Mouse (Mus musculus): ENCODE measurements around the gene Gnptab.
"Not testable (repeated sequence)": the region's sequence is repeated elsewhere in the genome, so short reads cannot be mapped to it uniquely, and the experiment has no call there.

Gnptab gene

DNA sequence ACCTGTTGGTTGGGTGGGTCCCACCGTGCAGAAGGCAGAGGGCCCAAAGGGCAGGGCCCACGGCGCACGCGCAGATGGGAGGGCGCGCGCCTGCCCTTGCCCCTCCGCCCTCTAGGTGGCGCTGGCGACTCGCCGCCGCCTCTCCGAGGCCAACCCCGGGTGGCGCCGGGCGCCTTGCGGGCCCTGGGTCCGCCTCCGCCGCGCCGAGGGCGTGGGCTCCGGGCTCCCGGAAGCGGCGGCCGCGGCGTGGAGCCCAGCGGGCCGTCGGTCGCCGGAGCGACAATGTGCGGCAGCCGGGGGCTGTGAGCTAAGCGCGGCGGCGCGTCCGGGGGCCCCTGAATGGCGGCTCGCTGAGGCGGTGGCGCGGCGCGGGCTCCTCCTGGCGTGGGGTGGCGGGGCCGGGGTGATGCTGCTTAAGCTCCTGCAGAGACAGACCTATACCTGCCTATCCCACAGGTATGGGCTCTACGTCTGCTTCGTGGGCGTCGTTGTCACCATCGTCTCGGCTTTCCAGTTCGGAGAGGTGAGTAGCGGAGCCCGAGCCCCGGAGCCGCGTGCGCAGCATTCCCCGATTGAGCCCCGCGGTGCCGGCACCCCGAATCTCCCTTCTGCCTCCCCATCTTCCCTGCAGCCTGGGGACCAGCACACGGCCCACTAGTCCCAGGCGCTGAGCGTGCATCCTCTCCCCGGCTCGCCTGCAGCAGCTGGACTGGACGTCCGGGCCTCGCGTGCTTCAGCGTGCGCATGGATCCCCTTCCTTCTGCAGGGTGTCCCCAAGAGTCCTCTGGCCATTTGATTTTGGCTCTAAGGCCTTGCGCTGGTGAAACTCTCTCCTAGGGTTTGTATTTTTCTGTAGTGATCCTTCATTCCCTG, at the start of gene Gnptab, which contains the start of gene Dram1:
Gnptab (plus strand) TSS at position 120 of the 873 bp plus-strand sequence.
Dram1 (minus strand) TSS at position 68 of the 873 bp plus-strand sequence.
- DNase-seq = peak; percentile 89

DNA sequence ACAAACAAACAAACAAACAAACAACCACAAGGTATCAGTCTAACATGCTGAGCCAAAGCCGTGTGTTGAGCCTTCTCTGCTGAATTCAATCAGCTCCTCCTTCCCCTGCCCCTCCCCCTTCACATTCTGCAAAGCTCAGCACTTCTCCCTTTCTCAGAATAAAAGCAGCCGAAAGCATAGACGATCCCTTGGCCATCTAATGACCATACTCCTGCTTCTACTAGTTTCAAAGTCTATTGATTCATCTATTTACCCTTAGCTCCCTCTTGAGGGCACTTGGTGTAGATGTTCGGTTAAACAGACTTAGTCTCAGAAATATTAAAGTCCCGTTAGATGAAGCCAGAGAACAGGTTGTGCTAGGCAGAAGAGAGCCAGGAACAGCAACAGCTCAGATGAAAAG, 48.2 kb upstream of the Gnptab start:
- DNase-seq = peak; percentile 34

DNA sequence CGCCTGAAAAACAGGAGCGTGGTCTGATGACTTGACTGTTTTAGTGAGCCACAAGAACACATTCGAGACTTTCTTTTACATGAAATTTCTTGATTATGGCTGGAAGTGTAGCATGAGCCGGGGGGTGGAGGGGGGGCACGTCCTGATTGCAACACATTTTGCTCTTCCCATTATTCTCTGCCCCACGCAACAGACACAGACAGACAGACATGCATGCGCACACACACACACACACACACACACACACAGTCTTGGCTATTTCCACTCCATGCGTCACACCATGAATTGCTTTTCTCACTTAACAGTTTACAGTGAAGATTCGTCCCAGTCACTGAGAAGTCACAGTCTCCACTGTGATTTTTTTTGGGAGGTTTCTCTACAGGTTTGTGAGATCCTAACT, 38.3 kb upstream of the Gnptab start:
- DNase-seq = no peak

DNA sequence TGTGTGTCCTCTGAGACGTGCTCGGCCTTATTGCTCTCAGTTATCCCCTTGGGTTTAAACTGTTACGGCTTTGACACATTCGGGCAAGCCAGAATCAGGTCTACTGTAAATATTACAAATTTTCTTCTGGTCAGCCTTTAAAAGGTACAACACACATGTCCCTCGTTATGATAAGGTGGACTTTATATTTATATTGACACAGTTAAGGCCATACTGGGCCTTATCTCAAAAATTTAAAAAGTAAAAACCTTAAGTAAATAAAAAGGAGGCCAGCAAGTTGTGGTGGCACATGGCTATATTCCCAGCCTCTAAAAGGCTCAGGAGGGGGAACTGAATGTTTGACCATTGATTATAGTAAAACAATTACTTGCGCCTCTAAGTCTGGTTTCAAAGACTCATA, 37.6 kb upstream of the Gnptab start:
- DNase-seq = no peak

DNA sequence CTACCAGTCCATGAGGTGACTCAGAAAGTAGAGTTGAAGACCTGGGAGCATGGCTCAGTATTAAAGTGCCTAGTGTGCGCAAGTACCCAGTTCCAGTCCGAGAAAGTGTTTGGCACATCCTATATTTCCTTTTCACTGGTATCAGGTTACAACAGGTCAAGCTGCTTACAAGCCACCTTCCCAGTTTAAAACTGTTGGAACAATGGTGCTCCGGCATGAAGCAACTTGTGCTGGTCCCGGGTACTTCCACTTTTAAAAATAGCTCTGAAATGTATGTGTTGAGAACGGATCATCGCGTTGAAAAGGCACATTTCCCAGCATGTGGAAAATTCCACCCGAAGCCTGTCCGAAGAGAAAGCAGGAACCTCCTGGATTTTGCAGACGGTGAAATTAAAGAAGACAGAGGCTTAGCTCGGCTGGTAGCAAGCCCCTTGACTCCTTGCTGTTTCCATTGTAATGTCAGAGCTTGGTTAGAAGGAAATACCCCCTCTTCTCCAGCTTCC, 33.0 kb upstream of the Gnptab start:
- no peak for DNase-seq

DNA sequence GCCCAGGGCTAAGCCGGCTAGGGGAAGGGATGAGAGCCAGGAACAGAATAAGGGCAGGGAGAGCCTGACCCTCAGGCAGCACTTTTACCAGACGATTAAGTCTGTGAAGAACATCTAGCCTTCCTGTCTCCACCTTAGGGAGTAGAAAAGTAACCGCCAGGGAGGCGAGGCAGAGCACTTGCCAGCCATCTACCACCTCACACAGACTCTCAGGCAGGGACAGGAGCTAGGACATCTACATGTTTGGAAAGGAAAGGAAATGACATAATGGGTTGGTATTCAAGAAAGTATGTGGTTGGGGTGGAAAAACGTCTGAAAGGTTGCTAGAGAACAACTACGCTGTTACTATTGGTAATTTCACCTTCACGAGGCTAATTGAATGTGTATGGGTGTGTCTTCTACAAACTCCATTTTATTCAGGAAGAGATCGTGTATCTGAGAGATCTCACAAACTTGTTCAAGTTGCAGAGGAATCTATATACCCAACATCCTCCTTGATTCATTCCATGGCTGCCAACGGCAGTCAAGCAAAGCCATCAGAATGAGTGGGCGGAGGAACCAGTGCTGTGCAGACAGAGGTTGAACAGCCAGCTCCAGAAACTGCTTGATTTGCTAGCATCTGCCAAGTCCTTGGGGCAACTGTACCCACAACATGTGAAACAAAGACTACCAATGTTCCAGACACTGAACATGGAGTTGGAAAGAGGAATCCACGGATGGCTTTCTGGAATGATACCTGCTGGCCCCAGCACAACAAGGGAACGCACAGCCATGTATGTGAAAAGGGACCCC, 32.3 kb upstream of the Gnptab start:
- no peak for DNase-seq

DNA sequence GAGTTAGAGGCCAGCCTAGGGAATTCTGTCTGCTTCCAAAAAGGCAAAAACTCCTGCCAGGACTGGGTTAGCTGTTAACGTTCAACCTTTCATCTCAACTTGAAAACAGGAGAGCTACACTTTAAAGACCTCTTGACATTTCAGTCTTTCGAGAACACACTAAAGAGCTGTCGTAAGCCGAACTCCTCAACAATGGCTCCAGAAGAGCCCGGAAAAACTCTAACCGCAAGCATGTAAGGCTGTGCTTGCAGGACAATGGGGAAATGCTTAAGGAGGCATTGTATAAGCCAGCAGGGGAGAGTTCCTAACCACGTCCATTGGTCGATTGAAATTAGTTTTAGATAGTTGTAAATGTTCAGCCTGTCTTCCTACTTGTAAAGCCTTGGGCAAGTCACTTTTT, 29.1 kb upstream of the Gnptab start:
- DNase-seq = no peak

DNA sequence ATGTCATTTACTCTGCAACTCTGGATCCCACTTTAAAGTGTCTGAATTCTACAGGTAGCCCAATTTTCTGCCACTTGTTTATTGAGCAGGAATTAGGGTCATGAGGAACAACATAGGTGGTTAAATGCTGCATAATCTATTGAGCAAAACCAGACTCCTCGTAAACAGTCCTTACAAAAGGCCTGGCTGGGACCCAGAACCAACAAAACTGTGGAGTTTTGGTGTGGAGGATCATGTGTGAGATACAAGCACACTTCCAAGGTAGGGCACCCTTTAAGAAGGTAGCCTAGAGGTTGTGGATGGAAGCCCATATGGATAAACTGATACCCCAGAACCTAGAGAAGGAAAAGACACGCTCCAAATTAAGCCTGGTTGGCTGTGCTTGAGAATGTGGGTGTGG, 28.2 kb upstream of the Gnptab start:
- no peak for DNase-seq

DNA sequence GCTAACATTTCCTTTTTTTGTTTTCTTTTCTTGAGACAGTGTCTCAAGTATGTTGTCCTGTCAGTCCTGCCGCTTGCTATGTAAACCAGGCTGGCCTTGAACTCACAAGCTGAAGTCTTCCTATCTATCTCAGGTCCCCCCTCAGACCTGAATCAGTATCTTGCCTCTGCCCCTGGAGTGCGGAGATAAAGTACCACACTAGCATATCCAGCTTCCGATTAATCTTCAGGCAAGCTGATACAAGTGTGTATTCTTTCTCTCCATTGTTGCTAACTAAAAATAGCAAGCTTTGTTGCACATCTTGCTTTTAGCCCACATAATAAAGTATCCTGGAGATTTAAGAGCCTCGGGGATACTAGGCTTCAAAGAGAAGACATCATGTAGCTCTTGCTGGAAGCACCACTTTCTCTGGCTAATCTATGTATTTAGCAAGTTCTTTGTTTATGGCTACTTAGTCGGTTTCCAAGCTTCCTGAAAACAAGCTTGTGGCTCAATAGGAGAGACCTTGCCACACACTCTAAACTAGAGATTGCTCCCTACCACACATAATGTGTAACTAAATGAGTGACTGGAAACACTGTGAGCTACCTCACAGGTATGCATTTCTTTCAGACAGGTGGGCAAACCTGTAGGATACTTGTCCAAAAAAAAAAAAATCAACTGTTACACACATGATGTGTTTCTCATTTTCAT, 27.4 kb upstream of the Gnptab start:
- no peak for DNase-seq

DNA sequence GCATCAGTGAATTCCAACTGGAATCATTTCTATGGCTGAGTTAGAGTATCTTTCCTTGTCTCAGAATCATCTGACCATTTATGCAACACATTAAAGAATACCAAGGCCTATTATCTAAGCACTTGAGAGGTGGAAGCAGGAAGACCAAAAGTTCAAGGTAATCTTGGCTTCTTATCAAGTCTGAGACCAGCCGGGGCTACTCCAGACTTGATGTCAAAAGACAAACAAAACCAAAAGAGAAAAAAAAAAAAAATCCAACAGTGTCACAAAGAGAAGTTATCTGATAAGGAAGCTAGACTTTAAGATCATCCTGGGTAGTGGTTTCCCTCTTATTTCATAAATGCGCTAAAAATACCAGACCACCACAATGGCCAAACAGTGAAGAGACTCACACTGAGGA, 26.4 kb upstream of the Gnptab start:
- DNase-seq = no peak

DNA sequence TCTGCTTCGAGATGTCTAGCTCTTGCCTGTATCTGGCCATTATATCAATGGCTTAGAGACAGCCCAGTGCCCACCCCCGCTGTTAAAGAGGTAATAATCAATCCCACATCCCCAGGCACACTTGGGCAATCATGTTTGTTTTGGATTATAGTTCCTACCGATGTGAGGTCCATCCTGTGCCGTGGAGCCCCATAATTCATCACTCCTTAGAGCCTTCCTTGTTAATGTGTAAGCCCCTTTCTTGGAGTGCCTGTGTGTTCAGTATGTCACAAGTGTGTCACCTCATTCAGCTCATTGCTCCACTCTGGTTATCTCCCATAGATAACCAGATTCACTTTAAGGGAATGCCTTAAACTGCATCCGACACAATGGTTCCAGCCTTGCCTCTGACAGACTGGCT, 24.3 kb upstream of the Gnptab start:
- no peak for DNase-seq

DNA sequence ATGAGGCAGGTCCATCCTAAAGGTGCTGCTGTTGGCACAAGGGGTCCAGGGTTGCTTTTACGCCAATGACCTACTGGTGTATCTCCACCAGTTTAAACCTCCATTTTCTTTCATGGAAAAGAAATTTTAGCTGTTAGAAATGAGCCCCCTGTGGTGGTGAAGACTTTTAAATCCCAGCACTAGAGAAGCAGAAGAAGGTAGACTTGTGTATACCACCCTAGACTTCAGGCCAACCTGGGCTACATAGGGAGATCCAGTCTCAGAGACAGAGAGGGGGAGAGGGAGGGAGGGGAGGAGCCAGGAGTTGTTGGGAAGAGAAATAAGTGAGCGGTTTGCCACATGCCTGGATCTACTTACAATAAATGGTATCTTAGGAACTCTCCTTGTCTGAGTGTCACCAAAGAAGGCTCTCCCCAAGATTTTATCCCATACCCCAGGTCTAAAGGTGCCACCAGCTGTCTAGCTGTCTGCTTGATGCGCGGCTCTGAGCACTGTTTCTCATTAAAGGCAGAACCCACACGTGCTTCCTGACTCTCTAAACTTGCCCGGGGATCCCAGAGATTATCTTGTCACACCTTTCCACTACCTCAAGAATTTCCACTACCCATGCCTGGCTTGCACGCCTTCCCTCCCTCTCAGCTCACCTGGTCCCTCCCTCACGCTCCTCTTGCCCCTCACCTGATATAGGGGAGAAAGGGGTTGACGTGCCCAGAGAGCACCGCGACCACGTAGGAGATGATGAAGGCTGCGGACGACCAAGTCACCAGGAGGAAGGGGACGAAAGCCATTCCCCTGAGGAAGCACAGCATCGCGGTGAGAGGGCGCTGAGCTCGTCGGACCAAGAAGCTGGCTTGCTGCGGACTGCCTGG, 22.6 kb upstream of the Gnptab start:
- DNase-seq = no peak

DNA sequence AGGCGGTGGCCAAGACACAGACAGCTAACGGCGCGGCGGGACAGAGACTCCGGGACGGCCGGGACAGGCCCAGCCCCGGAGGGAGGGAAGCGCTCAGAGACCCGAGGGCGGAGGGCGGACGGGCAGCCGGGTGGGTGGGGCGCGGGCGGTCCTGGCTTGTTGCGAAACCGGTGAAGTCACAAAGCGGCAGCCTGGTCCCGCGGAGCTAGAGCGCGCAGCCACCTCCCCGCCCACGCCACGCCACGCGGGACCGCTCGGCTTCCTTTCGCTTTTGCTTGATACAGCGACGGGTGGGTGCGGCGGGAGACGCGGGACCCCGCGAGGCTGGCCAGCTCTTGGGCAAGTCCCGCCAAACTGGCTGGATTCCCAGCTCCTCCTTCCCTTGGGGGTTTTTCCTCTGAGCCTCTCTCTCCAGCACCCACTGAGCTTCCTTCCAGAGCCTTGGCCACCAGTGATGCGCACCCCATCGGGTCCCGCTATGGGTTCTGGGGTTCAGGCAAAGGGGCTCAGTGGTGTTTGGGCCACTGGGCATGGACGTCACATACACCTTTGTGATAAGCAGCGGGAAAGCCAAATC, 21.9 kb upstream of the Gnptab start:
- peak; percentile 84 for DNase-seq

DNA sequence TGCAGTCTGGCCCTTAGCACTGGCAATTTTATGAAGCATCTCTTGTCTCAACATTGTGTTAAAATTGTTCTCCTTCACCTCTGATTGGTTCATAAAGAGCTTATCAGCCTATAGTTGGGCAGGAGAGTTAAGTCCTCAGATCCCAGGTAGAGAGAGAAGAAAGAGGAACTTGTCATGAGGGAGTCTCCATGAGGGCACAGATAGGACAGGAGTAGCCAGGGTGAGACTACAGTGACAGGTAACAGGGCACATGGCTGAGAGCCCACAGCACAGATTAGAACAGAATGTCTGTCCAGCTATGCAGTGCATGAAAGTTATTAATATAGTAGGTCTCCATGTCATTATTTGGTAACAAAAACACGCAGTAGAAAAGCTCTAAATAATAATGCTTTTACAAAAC, 16.7 kb upstream of the Gnptab start:
- DNase-seq = no peak

DNA sequence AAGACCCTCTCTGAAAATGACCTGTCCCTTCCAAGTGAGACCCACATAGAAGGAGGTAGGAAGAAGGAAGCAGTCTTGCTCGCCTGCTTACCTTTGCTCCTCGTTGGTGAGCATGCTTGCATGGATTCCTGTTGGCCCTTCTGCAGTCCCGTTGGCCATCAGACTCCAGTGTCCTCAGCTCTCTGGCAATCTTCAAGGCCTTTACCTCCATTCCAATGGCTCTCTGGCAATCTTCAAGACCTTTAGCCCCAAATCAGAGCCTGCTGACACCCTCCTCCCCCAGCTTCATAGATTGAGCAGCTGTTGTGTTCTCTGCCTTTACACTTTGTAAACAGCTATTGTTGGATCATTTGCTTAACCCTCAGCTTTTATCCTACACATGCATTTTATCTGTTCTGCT, 14.7 kb upstream of the Gnptab start:
- no peak for DNase-seq

DNA sequence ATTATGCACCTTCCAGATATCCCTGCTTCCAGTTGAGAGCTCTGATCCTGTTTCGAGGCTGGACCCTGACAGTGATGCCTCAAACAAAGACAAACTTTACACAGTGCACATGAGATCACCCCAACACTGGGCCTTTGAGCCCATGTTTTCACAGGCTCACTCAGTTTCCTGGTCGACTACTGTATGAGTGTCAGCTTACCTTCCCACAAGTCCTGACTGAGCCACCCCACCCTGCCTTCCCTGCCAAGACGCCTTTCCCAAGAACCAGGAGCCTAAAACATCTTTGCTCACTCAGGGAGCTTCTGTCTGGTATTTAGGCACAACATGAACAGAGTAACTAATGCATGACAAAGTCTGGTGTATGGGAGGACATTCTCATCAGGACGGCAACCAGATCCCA, 9.7 kb upstream of the Gnptab start:
- no peak for DNase-seq

DNA sequence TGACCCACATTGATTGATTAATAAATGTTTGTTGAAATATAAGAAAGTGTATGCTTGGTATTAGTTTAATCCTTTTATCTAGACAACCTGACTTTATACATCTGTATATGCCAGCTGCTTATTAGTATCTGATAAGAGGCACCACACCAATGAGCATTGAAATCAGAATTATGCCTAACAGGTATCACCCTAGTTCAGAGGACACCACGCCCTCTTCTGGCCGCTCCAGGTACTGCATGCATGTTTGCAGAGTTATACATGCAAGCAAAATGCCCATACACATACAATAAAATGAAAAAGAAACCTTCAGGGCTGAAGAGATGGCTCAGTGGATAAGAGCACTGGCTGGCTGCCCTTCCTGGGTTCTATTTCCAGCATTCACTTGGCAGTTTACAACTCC, 7.1 kb upstream of the Gnptab start:
- peak; percentile 47 for DNase-seq

DNA sequence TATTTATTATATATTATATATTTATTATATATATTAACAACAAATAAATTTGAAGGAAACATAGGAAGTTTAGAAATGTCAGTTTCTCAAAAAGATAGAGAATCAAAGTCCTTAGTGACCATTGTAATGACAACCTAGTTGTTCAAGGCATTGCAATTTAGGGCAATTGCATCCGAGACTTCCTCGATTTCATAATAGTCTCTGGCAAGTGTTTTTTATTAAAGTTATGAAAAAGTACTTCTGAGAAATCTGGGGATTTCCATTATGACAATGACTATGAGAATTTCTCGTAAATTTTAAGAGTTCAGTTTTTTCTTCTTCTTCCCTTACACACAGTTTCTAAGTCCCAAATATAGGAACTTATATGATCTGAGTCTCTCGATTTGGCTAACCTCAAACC, 6.5 kb upstream of the Gnptab start:
- no peak for DNase-seq

DNA sequence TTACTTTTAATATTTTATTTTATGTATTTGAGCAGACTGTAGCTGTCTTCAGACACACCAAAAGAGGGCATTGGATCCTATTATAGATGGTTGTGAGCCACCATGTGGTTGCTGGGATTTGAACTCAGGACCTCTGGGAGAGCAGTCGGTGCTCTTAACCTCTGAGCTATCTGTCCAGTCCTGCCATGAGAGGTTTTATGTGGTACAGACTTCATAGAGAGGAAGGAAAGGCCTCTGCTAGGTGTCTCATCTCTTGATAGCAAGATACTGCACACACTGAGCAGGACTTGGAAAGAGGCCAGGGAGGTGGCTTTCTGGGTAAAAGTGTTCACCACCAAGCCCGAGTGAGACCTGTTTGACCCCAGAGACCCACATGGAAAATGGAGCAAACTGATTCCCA, 6.0 kb upstream of the Gnptab start:
- not testable (repeated sequence) for DNase-seq

DNA sequence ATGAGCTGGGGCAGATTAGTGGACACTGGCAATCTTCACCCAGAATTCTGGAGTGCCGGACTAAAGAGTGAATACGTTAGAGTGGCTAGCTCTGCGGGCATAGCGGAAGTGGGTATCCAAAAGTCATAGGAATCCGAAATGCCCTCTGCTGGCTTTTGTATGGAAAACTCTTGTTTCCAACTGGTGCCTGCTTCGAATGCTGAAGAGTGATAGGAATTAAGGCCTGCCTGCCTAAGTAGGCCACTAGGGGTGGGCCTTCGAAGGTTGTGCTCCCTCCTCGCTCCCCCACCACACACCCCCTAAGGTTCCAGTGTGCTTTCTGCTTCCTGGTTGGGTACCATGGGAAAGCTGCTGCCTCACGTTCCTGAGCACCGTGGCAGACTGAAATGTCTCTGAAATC, 3.9 kb upstream of the Gnptab start:
- no peak for DNase-seq

DNA sequence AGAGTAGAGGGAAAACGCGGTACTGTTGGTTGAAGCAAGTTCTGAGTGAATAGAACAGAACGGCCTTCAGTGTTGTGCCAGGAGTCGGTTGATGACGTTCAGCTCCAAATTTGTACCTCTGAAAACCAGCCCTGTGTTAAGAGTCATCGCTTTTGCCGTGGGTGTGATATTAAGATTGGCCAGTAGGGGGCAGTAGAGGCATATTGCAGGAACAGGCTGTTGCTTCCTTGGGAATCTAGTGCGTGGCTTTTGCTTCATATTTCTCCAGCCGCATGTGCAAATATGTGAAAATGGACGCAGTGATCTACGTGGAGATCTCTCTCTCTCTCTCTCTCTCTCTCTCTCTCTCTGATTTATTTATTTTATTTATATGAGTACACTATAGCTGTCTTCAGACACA, 2.2 kb upstream of the Gnptab start:
- peak; percentile 91 for DNase-seq

DNA sequence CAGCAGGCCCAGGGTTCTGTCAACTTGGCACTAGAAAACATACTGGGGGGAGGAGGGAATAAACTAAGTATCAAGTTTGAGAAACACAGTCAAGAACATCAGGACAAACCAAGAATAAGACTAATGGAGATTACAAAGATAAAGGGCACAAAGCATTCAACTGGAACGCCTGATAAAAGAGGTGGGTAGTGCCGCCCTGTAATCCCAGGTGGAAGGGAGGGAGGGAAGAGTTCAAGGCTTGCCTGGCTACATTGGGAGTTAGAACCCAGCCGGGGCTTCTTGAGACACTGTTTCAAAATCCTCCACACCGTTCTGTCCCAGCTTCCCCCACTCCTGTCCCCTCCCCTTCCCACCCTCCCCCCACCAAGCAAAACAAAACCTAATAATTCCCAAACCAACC, 1.3 kb upstream of the Gnptab start:
- no peak for DNase-seq
